Mouse (Mus musculus) ES-E14 (cell line): ENCODE results near the gene Ecel1.

Experiments used
- CHD2 ChIP-seq: IDR thresholded peaks from 2 replicates; pipeline ENCODE4 v1.6.1; 2014; ENCODE audit warnings: mild to moderate bottlenecking, low read depth, low read length, inconsistent platforms
- HCFC1 ChIP-seq: IDR thresholded peaks from 2 replicates; pipeline ENCODE4 v1.6.1; 2012; ENCODE audit warnings: low read length, inconsistent platforms, borderline replicate concordance; ENCODE audit not compliant: insufficient read depth
- MAFK ChIP-seq: IDR thresholded peaks from 2 replicates; pipeline ENCODE4 v1.6.1; 2014; ENCODE audit warnings: mild to moderate bottlenecking, low read depth, low read length, inconsistent platforms; ENCODE audit not compliant: insufficient read depth
- ZC3H11A ChIP-seq: IDR thresholded peaks from 2 replicates; pipeline ENCODE4 v1.6.1; 2012; ENCODE audit warnings: low read depth, mild to moderate bottlenecking, inconsistent platforms, low read length, borderline replicate concordance
- ZNF384 ChIP-seq: IDR thresholded peaks from 2 replicates; pipeline ENCODE4 v1.6.1; 2012; ENCODE audit warnings: low read depth, low read length, inconsistent platforms

DNA sequence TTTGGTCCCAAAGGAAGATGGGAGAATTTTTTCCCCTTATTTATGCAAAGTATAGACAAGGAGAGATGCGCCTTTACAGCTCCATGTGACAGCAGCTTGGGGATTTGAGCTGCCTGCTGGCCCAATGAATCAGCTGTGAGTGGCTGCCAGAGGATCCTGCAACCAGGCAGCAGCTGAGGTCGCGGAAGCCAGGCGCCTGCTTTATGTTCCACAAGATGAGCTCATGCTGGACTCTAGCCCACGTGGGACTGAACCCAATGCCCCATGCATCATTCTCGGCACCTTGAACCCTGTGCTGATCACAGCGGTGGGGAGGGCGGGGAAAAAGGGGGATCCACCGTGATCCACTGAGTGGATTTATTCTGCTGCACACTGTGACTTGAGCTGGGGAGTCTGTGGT, 13.9 kb downstream of the Ecel1 start:
- TF ChIP-seq ZC3H11A (no peak), MAFK (no peak), ZNF384 (no peak), CHD2 (no peak), HCFC1 (no peak)
